Mouse (Mus musculus): Measurements from ENCODE around the gene Vkorc1l1. TPM values are rescaled to one million over a fixed set of nuclear protein-coding genes. Genes with fewer than 3 reads are reported as not detected.
"Not testable (repeated sequence)": the region's sequence is repeated elsewhere in the genome, so short reads cannot be mapped to it uniquely, and the experiment has no call there.

The Vkorc1l1 gene
- polyA plus RNA-seq, 1 experiment from 2014 or later = 22.6 TPM

DNA sequence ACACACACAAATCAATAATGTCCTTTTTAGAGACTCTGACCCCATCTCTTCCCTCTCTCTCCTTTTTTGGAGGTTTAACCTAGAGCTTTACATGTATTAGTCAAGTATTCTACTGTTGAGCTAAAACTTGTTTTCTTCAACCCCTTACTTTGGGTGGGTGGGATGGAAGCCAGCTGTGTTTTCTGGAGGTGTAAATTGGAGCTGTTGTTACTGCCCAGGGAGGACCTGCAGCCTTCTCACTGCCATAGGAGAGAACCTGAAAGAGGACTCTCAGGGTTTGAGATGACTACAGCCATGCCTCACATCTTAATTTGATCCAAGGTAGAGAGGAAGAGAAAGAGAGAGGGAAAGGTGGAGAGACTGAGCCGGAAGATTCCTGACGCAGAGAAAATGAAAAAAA lies 1.5 kb upstream of the Vkorc1l1 start:
- Histone ChIP-seq H3K27me3 (replicated peaks; ENCODE audit: control insufficient read depth, insufficient read depth, low read length) (no peaks in the 10 kb centered on the region), H3K9ac (ENCODE audit: low read depth, low read length) (no peak overlapping the region), H3K4me1 (ENCODE audit: control insufficient read depth, insufficient read depth, low read depth, low read length) (peaks cover 6% of the 10 kb centered on the region; the same call in 1 of the 2 replicates), H3K27ac (ENCODE audit: low read depth, low read length) (no peak overlapping the region), H3K9me3 (ENCODE audit: control insufficient read depth, low read length) (no peaks in the 10 kb centered on the region), H3K4me3 (ENCODE audit: low read length) (no peak overlapping the region), H3K4me2 (ENCODE audit: low read length) (no peak overlapping the region), H3K36me3 (ENCODE audit: control insufficient read depth, insufficient read depth, low read length) (no peaks in the 10 kb centered on the region)
- 64% methylated on average over 2 of the region's 2 CpGs for WGBS
- no peak for ATAC-seq

DNA sequence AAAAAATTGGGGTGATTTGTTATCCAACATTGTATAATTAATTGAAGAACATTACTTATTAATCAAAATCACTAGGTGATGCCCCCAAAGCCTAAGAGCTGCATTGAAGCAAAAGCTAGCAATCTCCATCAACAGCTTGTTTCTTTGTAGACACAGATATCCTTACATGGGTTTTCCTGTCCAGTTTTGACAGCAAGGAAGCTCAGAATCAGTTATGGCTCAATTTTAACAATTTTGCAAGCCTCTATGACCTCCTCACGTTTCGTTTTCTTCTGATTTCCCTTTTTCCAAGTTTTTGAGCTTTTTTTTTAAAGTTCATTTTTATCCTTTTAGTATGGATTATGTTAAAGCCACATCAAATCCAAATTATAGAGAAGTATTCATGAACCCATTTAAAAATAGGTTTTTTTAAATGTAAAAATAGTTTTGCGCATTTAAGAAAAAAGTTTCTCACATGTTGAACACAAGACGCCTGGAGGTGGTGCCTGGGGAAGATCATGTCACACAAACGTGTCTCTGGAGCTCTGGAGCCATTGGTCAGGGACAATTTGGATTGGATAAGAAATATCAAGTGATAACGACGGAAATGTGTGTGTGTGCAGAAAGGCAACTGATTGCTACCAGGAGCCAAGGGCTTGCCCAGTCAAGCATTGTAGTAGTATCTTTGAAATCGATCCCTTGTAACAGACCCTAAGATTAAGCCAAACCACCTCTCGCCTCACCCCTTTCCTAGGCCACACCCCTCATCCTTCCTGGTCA lies 855 bp upstream of the Vkorc1l1 start:
- Histone ChIP-seq H3K27ac (ENCODE audit: low read depth, low read length) (peak overlapping the region; percentile 71), H3K36me3 (ENCODE audit: control insufficient read depth, insufficient read depth, low read length) (no peaks in the 10 kb centered on the region), H3K9me3 (ENCODE audit: control insufficient read depth, low read length) (no peaks in the 10 kb centered on the region), H3K27me3 (replicated peaks; ENCODE audit: control insufficient read depth, insufficient read depth, low read length) (no peaks in the 10 kb centered on the region), H3K9ac (ENCODE audit: low read depth, low read length) (peak overlapping the region; percentile 58), H3K4me2 (ENCODE audit: low read length) (peak overlapping the region; percentile 52), H3K4me3 (ENCODE audit: low read length) (peak overlapping the region; percentile 89), H3K4me1 (ENCODE audit: control insufficient read depth, insufficient read depth, low read depth, low read length) (peaks cover 6% of the 10 kb centered on the region; the same call in 1 of the 2 replicates)
- ATAC-seq = peak; percentile 60; the same call in 1 of the 2 replicates
- WGBS = 8% methylated on average over 9 of the region's 9 CpGs

DNA sequence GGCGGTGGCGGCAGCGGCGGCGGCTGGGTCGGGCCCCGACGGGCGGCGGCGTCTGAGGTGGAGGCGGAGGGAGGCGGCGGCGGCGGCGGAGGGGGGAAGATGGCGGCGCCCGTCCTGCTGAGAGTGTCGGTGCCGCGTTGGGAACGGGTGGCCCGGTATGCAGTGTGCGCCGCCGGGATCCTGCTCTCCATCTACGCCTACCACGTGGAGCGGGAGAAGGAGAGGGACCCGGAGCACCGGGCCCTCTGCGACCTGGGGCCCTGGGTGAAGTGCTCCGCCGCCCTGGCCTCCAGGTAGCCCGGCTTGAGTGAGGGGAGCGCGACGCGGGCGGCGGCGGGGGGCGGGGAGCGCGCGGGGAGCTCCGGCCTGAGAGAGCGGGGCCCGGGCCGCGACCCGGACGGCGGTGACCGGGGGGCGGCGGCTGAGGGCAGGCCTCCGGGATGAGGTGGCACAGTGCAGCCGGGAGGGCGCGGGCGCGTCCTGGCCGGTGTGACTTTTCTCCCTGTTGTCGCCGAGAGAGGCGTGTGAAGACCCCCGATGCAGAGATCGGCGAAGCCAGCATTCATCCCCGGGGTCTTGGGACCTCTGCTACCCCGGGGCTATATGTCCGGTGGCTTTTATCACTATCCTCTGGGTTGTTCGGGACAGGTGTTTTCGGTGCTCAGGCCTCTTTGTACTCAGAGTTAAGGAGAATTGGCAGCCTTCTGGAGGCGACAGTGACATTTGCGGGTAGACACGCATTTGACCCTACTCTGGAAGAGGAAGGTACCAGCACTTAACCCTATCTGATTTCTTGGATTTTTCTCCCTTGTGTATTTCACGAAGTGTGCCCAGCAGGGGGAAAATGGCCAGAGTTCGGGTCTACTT lies 536 bp downstream of the Vkorc1l1 start:
- under 1% methylated on average over 37 of the region's 82 CpGs for WGBS
- not testable (repeated sequence) for H3K4me1 ChIP-seq (ENCODE audit: control insufficient read depth, insufficient read depth, low read depth, low read length); H3K27me3 ChIP-seq (replicated peaks; ENCODE audit: control insufficient read depth, insufficient read depth, low read length); H3K36me3 ChIP-seq (ENCODE audit: control insufficient read depth, insufficient read depth, low read length); H3K9me3 ChIP-seq (ENCODE audit: control insufficient read depth, low read length)
- peak overlapping the region; percentile 86 for H3K9ac ChIP-seq (ENCODE audit: low read depth, low read length)
- peak overlapping the region; percentile 59 for H3K4me2 ChIP-seq (ENCODE audit: low read length)
- peak overlapping the region; percentile 89 for H3K4me3 ChIP-seq (ENCODE audit: low read length)
- peak; percentile 61 for ATAC-seq
- peak overlapping the region; percentile 66 for H3K27ac ChIP-seq (ENCODE audit: low read depth, low read length)

DNA sequence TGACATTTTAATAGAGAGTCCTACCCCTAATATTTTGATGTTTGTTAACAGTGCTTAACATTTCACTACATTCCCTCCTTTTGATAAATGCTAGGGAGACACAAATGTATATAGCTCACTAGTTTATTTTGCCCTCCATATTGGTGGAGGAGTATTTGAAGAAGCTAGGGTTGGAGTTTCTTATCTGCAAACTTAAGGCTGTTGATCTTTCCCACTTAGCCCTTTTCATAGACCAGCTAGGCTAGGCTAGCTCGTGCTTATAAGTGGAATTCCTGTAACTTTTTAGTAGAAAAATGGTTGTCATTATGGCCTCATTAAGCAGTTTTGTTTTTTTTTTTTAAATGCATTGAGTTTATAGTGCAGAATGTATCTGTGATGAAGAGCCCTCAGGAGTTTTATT lies 1.6 kb downstream of the Vkorc1l1 start:
- H3K9me3 ChIP-seq (ENCODE audit: control insufficient read depth, low read length) = no peaks in the 10 kb centered on the region
- ATAC-seq = no peak
- H3K4me3 ChIP-seq (ENCODE audit: low read length) = no peak overlapping the region
- 83% methylated on average over 1 of the region's 1 CpGs for WGBS
- H3K27me3 ChIP-seq (replicated peaks; ENCODE audit: control insufficient read depth, insufficient read depth, low read length) = no peaks in the 10 kb centered on the region
- H3K36me3 ChIP-seq (ENCODE audit: control insufficient read depth, insufficient read depth, low read length) = no peaks in the 10 kb centered on the region
- H3K27ac ChIP-seq (ENCODE audit: low read depth, low read length) = no peak overlapping the region
- H3K4me1 ChIP-seq (ENCODE audit: control insufficient read depth, insufficient read depth, low read depth, low read length) = peaks cover 6% of the 10 kb centered on the region; the same call in 1 of the 2 replicates
- no peak overlapping the region for H3K9ac ChIP-seq (ENCODE audit: low read depth, low read length)
- no peak overlapping the region for H3K4me2 ChIP-seq (ENCODE audit: low read length)

DNA sequence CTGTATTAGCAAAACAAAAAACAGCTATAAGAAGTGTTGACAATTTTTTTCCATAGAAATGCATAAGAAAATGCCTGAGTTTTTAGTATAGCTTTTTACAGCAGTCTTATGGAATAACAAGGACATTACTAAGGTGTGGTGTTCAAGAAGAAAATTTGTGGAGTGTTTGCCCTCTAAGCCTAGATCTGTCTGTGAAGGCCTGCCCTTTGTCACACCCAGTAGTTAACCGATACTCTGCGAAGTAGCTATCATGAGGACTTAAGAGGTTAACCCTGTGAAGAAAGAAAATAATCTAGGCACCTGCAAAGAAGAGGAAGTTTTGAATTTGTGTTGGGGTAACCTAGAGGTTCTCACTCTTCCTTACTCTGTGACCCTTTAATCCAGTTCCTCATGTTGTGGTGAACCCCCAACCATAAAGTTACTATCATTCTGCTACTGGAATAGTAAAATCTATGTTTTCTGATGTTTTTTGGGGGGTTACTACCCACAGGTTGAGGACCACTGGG lies 5.8 kb downstream of the Vkorc1l1 start:
- Histone ChIP-seq H3K27me3 (replicated peaks; ENCODE audit: control insufficient read depth, insufficient read depth, low read length) (no peaks in the 10 kb centered on the region), H3K9me3 (ENCODE audit: control insufficient read depth, low read length) (no peaks in the 10 kb centered on the region), H3K36me3 (ENCODE audit: control insufficient read depth, insufficient read depth, low read length) (no peaks in the 10 kb centered on the region), H3K4me3 (ENCODE audit: low read length) (no peak overlapping the region), H3K4me2 (ENCODE audit: low read length) (no peak overlapping the region), H3K27ac (ENCODE audit: low read depth, low read length) (no peak overlapping the region), H3K4me1 (ENCODE audit: control insufficient read depth, insufficient read depth, low read depth, low read length) (peaks cover 6% of the 10 kb centered on the region; the same call in 1 of the 2 replicates), H3K9ac (ENCODE audit: low read depth, low read length) (no peak overlapping the region)
- WGBS = 98% methylated on average over 2 of the region's 2 CpGs
- no peak for ATAC-seq

DNA sequence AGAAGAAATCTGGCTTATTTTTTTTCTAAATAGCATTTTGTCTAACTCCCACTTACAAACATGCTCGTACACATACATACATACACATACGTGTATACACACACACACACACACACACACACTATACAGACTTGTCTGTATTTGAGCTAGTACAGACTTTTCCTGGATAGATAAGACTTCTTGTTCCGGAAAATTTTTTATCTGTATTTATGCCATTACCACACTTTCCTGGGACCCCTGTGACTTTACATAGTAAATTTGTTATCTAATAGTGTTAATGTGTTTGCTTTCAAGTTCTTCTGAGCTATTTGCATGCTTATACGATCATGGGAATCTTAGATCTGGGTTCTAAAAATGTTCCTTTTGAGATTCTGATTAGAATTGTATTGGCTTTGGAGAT lies 10.4 kb downstream of the Vkorc1l1 start:
- Histone ChIP-seq H3K9me3 (ENCODE audit: control insufficient read depth, low read length) (no peaks in the 10 kb centered on the region), H3K4me1 (ENCODE audit: control insufficient read depth, insufficient read depth, low read depth, low read length) (no peaks in the 10 kb centered on the region), H3K36me3 (ENCODE audit: control insufficient read depth, insufficient read depth, low read length) (no peaks in the 10 kb centered on the region), H3K27ac (ENCODE audit: low read depth, low read length) (no peak overlapping the region), H3K27me3 (replicated peaks; ENCODE audit: control insufficient read depth, insufficient read depth, low read length) (no peaks in the 10 kb centered on the region), H3K4me2 (ENCODE audit: low read length) (no peak overlapping the region), H3K4me3 (ENCODE audit: low read length) (no peak overlapping the region), H3K9ac (ENCODE audit: low read depth, low read length) (no peak overlapping the region)
- ATAC-seq = no peak
- 93% methylated on average over 4 of the region's 4 CpGs for WGBS

DNA sequence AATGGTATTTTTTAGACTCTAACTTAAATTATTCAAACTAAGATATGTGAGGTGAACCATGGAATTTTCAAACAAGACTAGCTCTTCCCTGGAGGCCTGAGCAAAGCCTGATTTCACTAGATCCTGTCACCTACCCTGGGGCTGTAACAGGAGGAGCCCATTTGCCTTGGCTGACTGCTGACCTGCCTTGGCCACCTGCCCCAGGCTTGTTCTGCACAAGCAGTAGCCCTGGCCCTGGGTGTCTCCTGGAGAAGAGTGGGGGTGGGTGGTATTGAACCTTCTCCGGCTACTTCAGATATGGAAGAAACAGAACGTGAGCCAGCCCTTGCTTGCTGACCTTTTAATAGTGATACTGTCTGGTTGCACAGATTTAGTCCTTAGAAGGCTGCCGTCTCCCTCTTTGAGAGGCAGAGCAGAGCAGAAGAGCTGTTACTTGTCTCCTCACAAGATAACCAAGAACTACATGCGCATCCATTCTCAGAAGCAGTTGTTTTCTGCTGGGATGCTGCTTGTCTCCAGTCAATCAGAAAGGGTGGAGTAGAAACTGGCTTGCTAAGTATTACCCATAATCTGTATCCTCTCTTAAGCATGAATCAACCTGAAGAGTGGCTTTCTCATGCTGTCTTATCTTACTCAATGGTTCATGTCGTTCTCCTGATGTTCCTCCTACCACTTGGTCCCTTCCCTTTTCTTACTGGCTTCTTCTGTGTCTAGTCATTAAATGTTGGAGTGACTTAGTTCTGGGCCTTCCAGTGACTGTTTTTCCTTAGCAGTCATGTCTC lies 12.9 kb downstream of the Vkorc1l1 start:
- WGBS = 95% methylated on average over 5 of the region's 5 CpGs
- ATAC-seq = no peak
- H3K9me3 ChIP-seq (ENCODE audit: control insufficient read depth, low read length) = no peaks in the 10 kb centered on the region

DNA sequence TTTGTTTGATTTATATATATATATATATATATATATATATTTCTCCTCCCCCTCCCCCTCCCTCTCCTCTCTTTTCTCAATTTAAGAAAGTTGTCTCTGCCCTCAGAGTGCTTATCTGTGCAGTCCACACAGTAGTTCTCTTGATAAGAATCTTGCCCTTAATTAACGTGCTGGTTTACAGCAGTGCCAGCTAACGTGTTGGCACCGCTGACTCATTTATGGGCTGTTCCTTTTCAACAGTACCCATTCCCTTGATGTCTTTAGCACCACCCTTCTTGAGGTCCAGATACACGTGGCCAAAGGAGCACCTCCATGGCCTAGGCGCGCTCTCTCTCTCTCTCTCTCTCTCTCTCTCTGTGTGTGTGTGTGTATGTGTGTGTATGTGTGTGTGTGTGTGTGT lies 14.0 kb downstream of the Vkorc1l1 start:
- H3K27ac ChIP-seq (ENCODE audit: low read depth, low read length) = no peak overlapping the region
- WGBS = 86% methylated on average over 6 of the region's 6 CpGs
- no peak overlapping the region for H3K4me3 ChIP-seq (ENCODE audit: low read length)
- no peak for ATAC-seq
- no peaks in the 10 kb centered on the region for H3K27me3 ChIP-seq (replicated peaks; ENCODE audit: control insufficient read depth, insufficient read depth, low read length)
- H3K4me1 ChIP-seq (ENCODE audit: control insufficient read depth, insufficient read depth, low read depth, low read length) = no peaks in the 10 kb centered on the region
- no peak overlapping the region for H3K4me2 ChIP-seq (ENCODE audit: low read length)
- no peak overlapping the region for H3K9ac ChIP-seq (ENCODE audit: low read depth, low read length)
- no peaks in the 10 kb centered on the region for H3K36me3 ChIP-seq (ENCODE audit: control insufficient read depth, insufficient read depth, low read length)
- no peaks in the 10 kb centered on the region for H3K9me3 ChIP-seq (ENCODE audit: control insufficient read depth, low read length)

More for the DNA sequence above, 12.9 kb downstream of the Vkorc1l1 start:
- Histone ChIP-seq H3K4me3 (ENCODE audit: low read length) (no peak overlapping the region), H3K4me2 (ENCODE audit: low read length) (no peak overlapping the region), H3K36me3 (ENCODE audit: control insufficient read depth, insufficient read depth, low read length) (no peaks in the 10 kb centered on the region), H3K4me1 (ENCODE audit: control insufficient read depth, insufficient read depth, low read depth, low read length) (no peaks in the 10 kb centered on the region), H3K27ac (ENCODE audit: low read depth, low read length) (no peak overlapping the region), H3K27me3 (replicated peaks; ENCODE audit: control insufficient read depth, insufficient read depth, low read length) (no peaks in the 10 kb centered on the region), H3K9ac (ENCODE audit: low read depth, low read length) (no peak overlapping the region)

Data from hindbrain, embryonic 16.5 days (tissue).